Mouse (Mus musculus) kidney, postnatal 0 days (tissue): ENCODE data around the gene Ankrd33b. TPM values are rescaled to one million over a fixed set of nuclear protein-coding genes. Genes with fewer than 3 reads are reported as not detected.

Experiments used
- ATAC-seq: fragments of 200-750 bp; cut with Nextera tagmentation; replicated peaks from 2 replicates; pipeline ENCODE4 v1.8.0; 2017; ENCODE audit warnings: low read depth, moderate number of reproducible peaks, moderate TSS enrichment, moderate library complexity; ENCODE audit not compliant: low FRiP score
- DNase-seq: peaks from one replicate; pipeline ENCODE4 v3.0.0-alpha.2; 2016; ENCODE audit warnings: low spot score
- H3K27ac ChIP-seq: fragments of 300-500 bp; sonication (generic); 2 replicates; pipeline ENCODE4 v1.5.1; 2014; ENCODE audit warnings: mild to moderate bottlenecking
- H3K27me3 ChIP-seq: fragments of 300-500 bp; sonication (generic); 2 replicates; pipeline ENCODE4 v1.6.1; 2014; ENCODE audit warnings: low read length, mixed read lengths; ENCODE audit not compliant: insufficient read depth
- H3K36me3 ChIP-seq: fragments of 300-500 bp; sonication (generic); 2 replicates; pipeline ENCODE4 v1.6.1; 2014; ENCODE audit warnings: low read length, mixed read lengths; ENCODE audit not compliant: insufficient read depth
- H3K4me1 ChIP-seq: fragments of 300-500 bp; sonication (generic); replicated peaks from 2 replicates; pipeline ENCODE4 v1.6.1; 2014; ENCODE audit warnings: antibody characterized with exemption, low read length, mixed read lengths; ENCODE audit not compliant: insufficient read depth
- H3K4me2 ChIP-seq: fragments of 300-500 bp; sonication (generic); 2 replicates; pipeline ENCODE4 v1.6.1; 2014; ENCODE audit warnings: mild to moderate bottlenecking, low read length, moderate library complexity, mixed read lengths
- H3K4me3 ChIP-seq: fragments of 300-500 bp; sonication (generic); replicated peaks from 2 replicates; pipeline ENCODE4 v1.5.1; 2014; ENCODE audit warnings: low read depth, low read length
- H3K9ac ChIP-seq: fragments of 300-500 bp; sonication (generic); 2 replicates; pipeline ENCODE4 v1.6.1; 2014; ENCODE audit warnings: low read depth, low read length
- H3K9me3 ChIP-seq: fragments of 300-500 bp; sonication (generic); replicated peaks from 2 replicates; pipeline ENCODE4 v1.6.1; 2016; ENCODE audit warnings: low read length, inconsistent platforms, mixed read lengths
- CTCF ChIP-seq: IDR thresholded peaks from 2 replicates; pipeline ENCODE4 v1.5.1; 2016; ENCODE audit warnings: antibody characterized with exemption, low read depth, mild to moderate bottlenecking, moderate library complexity
- WGBS: fragments of 180-500 bp; shearing (Covaris S2); extraction: QIAGEN DNeasy Blood & Tissue Kit; methylation state at CpG from one replicate; pipeline ENCODE4 v1.1.7; 2014; 5-methylcytosine and 5-hydroxymethylcytosine counted together
- polyA plus RNA-seq: library from polyadenylated mRNA; unstranded; fragments of >200 nt; fragmentation: Nextera tagmentation; extraction: Ambion mirVana; gene quantifications from 2 replicates; pipeline ENCODE4 v1.2.1, GENCODE M21; 2015

Gene Ankrd33b
- polyA plus RNA-seq, 1 experiment from 2014 or later, result 12.0 TPM

- no peaks in the 10 kb centered on the region for H3K36me3 ChIP-seq
- ATAC-seq, result no peak
- no peaks in the 10 kb centered on the region for H3K9me3 ChIP-seq
- WGBS, result 79% methylated on average over 13 of the region's 13 CpGs
- no peak overlapping the region for H3K27ac ChIP-seq
- no peaks in the 10 kb centered on the region for H3K27me3 ChIP-seq
- H3K9ac ChIP-seq, result no peak overlapping the region
- no peaks in the 10 kb centered on the region; the same call in 1 of the 2 replicates for H3K4me1 ChIP-seq
- no peak overlapping the region for H3K4me2 ChIP-seq
- no peak for TF ChIP-seq CTCF
- no peak overlapping the region for H3K4me3 ChIP-seq
- DNase-seq, result no peak
These were observed 85.7 kb downstream of the Ankrd33b start for GRCm38 (mm10) chr15:31281830-31282229.

DNA sequence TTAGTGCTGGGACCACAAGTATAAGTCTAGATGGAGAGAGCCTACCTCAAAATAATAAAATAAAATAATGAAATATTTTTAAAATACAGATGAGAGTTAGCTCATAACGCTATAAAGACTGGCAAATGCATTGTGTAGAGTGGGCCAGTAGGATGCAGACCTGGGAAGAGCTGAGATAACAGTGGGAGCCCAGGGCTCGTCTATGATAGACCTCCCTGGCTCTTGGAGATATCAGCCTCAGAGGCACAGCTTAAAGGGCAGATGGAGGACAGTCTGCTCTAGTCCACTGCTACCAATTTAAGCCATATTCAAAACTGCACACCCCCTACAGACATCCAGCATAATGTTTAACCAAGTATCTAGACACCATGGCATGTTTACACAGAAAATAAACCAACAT lies 86.8 kb downstream of the Ankrd33b start:
- Histone ChIP-seq H3K9ac (no peak overlapping the region), H3K4me1 (no peaks in the 10 kb centered on the region; the same call in 1 of the 2 replicates), H3K36me3 (no peaks in the 10 kb centered on the region), H3K27ac (no peak overlapping the region), H3K4me3 (no peak overlapping the region), H3K27me3 (no peaks in the 10 kb centered on the region), H3K4me2 (no peak overlapping the region), H3K9me3 (no peaks in the 10 kb centered on the region)
- TF ChIP-seq CTCF, result no peak
- DNase-seq (no peak), ATAC-seq (no peak)
- 80% methylated on average over 2 of the region's 2 CpGs for WGBS

DNA sequence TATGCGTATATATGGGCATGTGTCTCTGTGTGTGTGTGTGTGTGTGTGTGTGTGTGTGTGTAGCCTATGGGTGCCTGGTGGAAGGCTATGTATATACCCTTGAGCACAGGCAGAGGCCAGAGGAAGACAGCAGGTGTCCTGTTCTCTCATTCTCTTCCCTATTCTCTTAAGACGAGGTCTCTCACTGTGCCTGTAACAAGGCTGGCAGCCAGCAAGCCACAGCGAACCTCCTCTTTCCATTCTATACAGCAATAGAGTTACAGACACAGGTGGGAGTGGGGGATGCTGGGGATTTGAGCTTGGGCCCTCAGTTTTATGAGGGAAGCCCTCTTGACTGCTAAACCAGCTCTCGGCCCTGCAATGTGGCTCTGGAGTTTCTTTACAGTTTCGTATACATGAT lies 87.5 kb downstream of the Ankrd33b start:
- Histone ChIP-seq H3K4me2 (no peak overlapping the region), H3K4me3 (no peak overlapping the region), H3K9me3 (no peaks in the 10 kb centered on the region), H3K36me3 (no peaks in the 10 kb centered on the region), H3K27me3 (no peaks in the 10 kb centered on the region), H3K27ac (no peak overlapping the region), H3K9ac (no peak overlapping the region), H3K4me1 (no peaks in the 10 kb centered on the region; the same call in 1 of the 2 replicates)
- WGBS, result 85% methylated on average over 5 of the region's 5 CpGs
- DNase-seq (no peak), ATAC-seq (no peak)
- TF ChIP-seq CTCF, result no peak

GRCm38 (mm10) chr15:31279577-31280004 lies 87.9 kb downstream of the Ankrd33b start:
- no peak for TF ChIP-seq CTCF
- Histone ChIP-seq H3K27ac (peak overlapping the region; percentile 31; the same call in 1 of the 2 replicates), H3K27me3 (no peaks in the 10 kb centered on the region), H3K9me3 (no peaks in the 10 kb centered on the region), H3K36me3 (peaks cover 3% of the 10 kb centered on the region; the same call in 1 of the 2 replicates), H3K4me2 (no peak overlapping the region), H3K9ac (no peak overlapping the region), H3K4me1 (no peaks in the 10 kb centered on the region; the same call in 1 of the 2 replicates), H3K4me3 (no peak overlapping the region)
- ATAC-seq (peak; percentile 77), DNase-seq (peak; percentile 76)
- 19% methylated on average over 6 of the region's 6 CpGs for WGBS

DNA sequence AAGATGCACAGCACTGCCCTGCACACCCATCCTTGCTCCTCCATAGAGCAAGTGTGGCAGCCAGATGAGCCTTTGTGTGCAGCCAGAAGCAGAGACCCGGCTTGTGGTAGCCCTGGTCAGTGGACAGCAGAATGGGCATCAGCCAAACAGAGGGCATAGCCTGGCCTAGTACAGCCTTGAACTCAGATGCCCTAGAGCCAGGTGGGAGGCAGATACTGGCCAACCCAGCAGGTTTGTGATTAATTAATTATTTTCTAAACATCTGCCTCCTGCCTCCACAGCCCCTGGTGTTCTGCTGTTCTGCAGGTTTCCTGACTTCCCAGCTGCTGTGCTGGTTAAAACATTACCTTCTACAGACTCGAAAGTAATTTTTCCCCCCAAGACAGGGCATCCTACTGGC lies 88.4 kb downstream of the Ankrd33b start:
- H3K4me3 ChIP-seq, result no peak overlapping the region
- H3K9me3 ChIP-seq, result no peaks in the 10 kb centered on the region
- H3K36me3 ChIP-seq, result peaks cover 8% of the 10 kb centered on the region; the same call in 1 of the 2 replicates
- H3K27ac ChIP-seq, result peak overlapping the region; percentile 31; the same call in 1 of the 2 replicates
- DNase-seq (no peak), ATAC-seq (no peak)
- TF ChIP-seq CTCF, result no peak
- no peak overlapping the region for H3K4me2 ChIP-seq
- H3K27me3 ChIP-seq, result no peaks in the 10 kb centered on the region
- H3K9ac ChIP-seq, result no peak overlapping the region
- no peaks in the 10 kb centered on the region; the same call in 1 of the 2 replicates for H3K4me1 ChIP-seq
- 48% methylated on average over 2 of the region's 2 CpGs for WGBS

GRCm38 (mm10) chr15:31278090-31278489 lies 89.4 kb downstream of the Ankrd33b start:
- Histone ChIP-seq H3K4me2 (no peak overlapping the region), H3K36me3 (peaks cover 18% of the 10 kb centered on the region; the same call in 1 of the 2 replicates), H3K4me3 (no peak overlapping the region), H3K9ac (no peak overlapping the region), H3K9me3 (no peaks in the 10 kb centered on the region), H3K27ac (no peak overlapping the region), H3K4me1 (no peaks in the 10 kb centered on the region; the same call in 1 of the 2 replicates), H3K27me3 (no peaks in the 10 kb centered on the region)
- 66% methylated on average over 4 of the region's 4 CpGs for WGBS
- TF ChIP-seq CTCF, result no peak
- ATAC-seq, result no peak
- DNase-seq, result no peak

DNA sequence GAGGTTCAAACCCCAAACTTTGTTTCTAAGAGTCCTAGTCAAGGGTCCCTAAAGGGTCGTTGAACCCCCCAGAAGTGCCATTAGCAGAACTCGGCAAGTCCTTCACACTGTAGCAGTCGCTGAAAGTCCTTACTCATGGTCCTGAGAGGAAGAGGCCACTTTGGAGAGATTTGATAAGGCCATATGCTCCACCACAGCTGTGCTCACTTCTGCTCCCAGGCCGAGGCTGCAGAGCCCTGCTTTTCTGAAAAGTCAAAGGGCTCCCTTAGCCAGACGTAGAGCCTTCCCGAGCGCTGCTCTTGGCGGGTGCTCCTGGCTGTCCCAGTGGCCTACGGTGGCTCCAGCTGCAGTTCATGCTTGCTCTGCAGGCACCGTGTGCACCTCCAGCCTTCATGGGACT lies 94.0 kb downstream of the Ankrd33b start:
- WGBS, result 65% methylated on average over 10 of the region's 10 CpGs
- Histone ChIP-seq H3K27me3 (no peaks in the 10 kb centered on the region), H3K4me3 (no peak overlapping the region), H3K9ac (no peak overlapping the region), H3K27ac (no peak overlapping the region), H3K4me1 (no peaks in the 10 kb centered on the region), H3K4me2 (no peak overlapping the region), H3K9me3 (no peaks in the 10 kb centered on the region), H3K36me3 (peaks cover 30% of the 10 kb centered on the region; the same call in 1 of the 2 replicates)
- no peak for ATAC-seq
- no peak for TF ChIP-seq CTCF
- DNase-seq, result no peak
